Mouse (Mus musculus): ENCODE results near the gene Ankrd53. TPM values are rescaled to one million over a fixed set of nuclear protein-coding genes. Genes with fewer than 3 reads are reported as not detected.
"Not testable (repeated sequence)": the region's sequence is repeated elsewhere in the genome, so short reads cannot be mapped to it uniquely, and the experiment has no call there.

Gene Ankrd53
- total RNA-seq, 2 experiments from 2014 or later, result 0.15 TPM; not detected in 1

DNA sequence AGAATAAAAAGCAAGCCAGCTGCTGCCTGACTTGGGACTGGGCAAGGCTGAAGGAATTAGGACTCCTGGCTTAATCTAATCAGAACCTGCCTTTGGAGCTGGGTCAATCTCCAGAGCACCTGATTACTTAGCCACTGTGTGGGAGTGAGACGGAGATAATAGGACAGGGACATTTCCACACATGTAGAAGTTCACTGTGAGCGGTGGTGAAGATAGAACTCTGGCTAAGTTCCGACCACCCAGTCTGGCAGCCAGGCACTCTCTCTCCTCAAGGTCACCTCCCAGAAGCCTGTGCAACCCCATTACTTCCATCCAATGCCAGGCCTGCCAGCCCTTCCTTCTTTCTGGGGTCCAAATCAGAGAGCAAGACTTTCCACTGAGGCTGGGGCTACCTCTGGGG, 4.5 kb downstream of the Ankrd53 start:
- DNase-seq, result no peak

DNA sequence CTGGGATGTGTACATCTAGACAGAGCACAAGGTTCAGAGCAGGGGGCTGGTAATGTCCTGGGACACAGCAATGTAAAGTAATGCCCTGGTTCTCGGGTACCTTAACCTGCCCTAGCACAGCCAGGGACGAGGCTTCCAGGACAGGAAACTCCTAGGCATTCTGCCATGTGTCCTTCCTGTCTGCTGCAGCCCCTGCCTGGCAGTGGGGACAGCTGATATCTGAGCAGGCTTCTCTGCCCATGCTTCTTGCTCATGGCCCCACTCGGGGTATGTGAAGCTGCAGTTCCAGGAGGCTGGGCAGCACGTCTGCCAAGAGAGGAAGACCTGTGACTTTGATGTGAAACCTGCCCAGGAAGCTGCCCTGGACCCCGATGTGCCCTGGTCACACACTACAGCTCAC, 6.0 kb downstream of the Ankrd53 start:
- DNase-seq, result no peak

GRCm38 (mm10) chr6:83774126-83774525, 11.7 kb downstream of the Ankrd53 start:
- no peak for DNase-seq

DNA sequence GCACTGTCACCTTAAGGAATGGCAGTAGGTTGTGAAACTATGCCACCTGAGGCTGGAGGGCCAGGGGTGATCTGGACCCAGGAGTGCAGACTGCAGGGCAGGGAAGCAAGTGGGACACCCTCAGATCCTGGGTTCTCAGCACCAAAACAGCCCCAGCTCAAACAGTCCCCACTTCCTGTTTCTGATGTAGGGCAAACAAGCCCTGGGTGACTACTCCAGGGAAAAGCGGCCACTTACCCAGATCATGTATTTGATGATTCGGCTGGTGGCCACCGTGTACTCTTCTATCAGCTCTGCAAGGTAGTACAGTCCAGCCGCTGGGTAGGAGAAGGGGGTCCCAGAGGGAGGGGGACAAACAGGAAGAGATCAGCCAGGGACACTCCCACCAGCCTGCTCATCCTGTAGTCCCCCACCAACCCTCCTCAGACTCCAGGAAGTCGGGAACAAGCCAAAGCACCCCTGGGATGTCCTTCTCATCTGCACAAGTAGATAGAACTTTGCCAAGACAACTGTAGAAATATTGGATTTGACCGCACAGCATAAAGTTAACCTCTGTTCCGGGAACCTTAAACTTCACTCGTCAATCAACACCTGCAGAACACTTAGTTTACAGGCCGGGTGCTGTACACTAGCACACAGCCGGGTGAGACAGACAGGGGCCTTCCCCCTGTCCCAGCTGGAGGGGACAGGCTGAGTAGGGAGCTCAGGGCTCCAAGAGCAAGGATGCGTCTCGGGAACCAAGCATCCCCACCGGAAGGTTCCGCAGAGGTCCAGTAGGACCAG, 12.5 kb downstream of the Ankrd53 start:
- peak; percentile 28 for DNase-seq

DNA sequence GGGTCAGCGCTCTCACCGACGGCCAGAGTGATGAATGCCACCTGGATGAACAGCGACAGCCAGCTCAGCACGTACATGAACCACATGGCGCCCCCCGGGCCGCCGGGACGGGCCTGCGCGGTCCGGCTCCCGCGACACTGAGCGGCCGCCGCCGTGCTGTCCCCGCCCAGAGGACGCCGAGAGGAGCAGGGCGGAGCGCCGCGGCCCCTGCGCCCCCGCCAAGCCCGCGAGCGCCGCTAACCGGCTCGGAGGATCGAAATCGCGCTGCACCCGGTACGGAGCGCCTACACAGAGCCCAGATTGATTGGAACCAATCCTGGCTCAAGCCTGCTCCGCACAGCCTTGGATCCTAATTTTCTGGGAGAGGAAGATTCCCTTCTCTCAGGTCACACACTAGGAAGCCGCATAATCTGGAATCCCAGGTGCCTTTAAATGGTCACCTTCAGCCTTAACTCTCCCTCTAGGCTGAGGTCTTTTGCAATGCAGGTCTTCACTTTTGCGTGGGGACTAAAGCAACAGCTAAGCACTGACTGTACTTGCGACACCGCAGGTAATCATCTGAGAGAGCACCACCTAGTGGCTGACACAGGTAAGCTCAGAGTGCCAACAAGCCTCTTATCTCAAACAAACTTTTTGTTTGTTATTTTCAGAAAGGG, 13.3 kb downstream of the Ankrd53 start, which contains the start of gene Tex261:
Gene Tex261 (minus strand): TSS at position 176 of the 656 bp plus-strand sequence.
- DNase-seq, result peak; percentile 97

DNA sequence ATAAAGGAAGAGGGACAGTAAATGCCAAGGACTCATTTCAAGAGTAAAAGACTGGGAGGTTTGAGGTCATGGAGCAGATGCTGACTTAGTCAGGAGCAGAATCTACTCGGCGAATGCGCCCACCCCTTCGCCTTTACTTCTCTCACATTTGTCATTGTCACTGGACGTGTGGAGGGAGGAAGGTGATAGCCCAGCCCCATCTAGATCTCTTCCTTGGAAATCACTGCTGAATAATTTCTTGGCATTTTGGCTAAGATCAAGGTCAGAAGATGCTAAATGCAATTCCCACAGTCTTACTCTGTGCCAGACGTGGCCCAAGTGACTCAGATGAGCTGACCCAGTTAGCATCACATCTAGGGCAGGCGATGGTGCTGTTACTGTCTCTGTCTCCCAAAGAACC, 15.9 kb downstream of the Ankrd53 start:
- peak; percentile 51 for DNase-seq

- peak; percentile 71 for DNase-seq
Observed at GRCm38 (mm10) chr6:83779026-83779425, 16.6 kb downstream of the Ankrd53 start.

DNA sequence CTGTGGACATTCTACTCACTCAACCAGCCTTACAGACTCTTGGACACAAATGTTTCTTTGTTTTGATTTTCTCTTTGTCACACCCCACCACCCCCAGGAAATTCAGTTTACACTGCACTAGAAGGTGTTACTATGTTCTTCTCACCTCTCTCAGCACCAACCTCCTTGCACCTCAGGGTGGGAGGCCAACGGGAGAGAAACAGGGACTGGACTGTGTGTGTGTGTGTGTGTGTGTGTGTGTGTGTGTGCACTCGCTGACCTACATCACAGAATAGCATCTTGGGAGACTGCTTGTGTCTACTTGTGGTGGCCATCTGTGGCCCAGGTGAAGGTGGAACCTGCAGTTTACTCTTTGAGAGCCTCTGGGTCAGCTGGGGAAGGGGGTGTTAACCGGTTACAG, 24.0 kb downstream of the Ankrd53 start:
- no peak for DNase-seq

GRCm38 (mm10) chr6:83788554-83788953, 26.1 kb downstream of the Ankrd53 start:
- DNase-seq, result no peak

DNA sequence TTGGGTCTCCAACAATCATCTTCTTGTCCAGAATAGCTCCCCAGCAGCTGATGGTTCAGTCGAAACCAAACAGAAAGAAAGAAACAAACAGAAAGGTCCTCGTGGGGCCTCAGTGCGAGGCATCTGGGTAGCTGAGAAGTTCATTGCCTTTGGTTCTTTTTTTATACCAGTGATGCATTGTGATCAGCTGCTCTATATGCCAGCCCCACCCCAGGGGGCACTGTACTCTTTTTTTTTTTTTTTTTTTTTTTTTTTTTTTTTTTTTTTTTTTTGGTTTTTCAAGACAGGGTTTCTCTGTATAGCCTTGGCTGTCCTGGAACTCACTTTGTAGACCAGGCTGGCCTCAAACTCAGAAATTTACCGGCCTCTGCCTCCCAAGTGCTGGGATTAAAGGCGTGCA, 28.1 kb downstream of the Ankrd53 start:
- not testable (repeated sequence) for DNase-seq

- peak; percentile 29 for DNase-seq
Observed at GRCm38 (mm10) chr6:83791251-83791890, 28.9 kb downstream of the Ankrd53 start.

GRCm38 (mm10) chr6:83794760-83795296, 32.4 kb downstream of the Ankrd53 start, which contains the start of gene Nagk:
Gene Nagk, plus strand, starts transcription at chr6:83794982.
- peak; percentile 95 for DNase-seq

DNA sequence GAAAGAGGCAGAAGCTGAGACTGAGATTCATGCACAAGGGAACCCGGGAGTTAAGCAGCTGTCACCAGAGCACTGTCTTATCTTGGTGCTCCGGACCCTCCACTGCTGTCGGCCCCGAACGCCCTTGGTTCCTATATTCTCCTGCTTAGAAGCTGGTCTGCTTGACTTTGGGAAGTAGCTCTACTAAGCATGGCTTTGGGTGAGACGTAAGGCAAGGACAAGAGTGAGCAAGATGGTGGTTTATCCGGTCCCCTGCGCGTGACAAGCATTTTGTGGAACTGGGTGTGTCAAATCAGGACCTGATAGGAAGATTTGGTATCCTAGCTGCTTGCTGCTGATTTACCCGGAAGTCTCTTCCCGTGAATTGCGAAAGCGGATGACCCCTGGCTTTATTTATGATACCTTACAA, 33.1 kb downstream of the Ankrd53 start:
- DNase-seq, result peak; percentile 42

- DNase-seq, result no peak
Observed at GRCm38 (mm10) chr6:83796686-83797085, 34.2 kb downstream of the Ankrd53 start.

DNA sequence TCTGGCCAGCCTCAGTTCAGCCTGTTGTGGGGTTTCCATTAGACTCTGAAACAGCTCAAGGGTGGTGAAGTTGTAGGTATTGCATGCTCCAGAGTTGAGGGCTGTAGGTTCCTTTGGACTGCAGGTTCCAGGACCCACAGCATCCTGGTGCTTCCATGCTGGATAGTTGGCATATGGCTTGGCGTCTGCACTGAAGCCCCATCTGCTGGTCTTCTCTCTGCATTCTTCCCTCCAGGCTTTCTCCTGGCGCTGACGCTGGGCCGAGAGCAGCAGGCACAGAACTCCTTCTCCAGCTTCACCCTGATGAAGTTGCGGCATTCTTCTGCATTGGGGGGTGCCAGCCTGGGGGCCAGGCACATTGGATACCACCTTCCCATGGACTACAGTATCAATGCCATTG, 39.6 kb downstream of the Ankrd53 start:
- no peak for DNase-seq

DNA sequence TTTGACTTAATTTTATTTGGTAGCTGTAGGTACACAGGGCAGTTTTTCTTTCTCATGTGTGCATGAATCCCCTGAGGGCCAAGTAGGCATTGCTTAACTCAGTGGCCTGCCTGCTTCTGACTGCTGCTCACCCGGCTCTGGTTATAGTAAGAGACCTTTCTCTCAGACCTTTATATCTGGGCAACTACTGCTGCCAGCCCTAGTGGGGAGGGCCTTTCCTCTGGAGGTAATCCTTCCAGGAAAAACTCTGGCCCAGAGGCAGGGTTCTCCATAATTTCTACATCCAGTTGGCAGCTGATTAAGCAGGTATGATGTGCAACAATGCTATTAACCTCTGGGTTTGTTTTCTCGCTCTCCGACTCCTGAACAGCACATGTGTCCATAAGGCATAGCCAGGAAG, 40.4 kb downstream of the Ankrd53 start:
- DNase-seq, result peak; percentile 50

- no peak for DNase-seq
Observed at GRCm38 (mm10) chr6:83815801-83816200, 53.4 kb downstream of the Ankrd53 start.

Other genes with a start within 250 kb of the Ankrd53 start
- 1 to 10 TPM; 3.2 to 5.6 TPM for gene Actg2, start 226.4 kb upstream of the Ankrd53 start, total RNA-seq (2021)
- 10 to 100 TPM; 18.3 to 23.4 TPM for gene Stambp, start 189.9 kb upstream of the Ankrd53 start, total RNA-seq (2021)
- 10 to 100 TPM in 1 of 2 experiments, 1 to 10 TPM in 1; 6.5 to 17.5 TPM for gene Clec4f, start 106.5 kb upstream of the Ankrd53 start, total RNA-seq (2021)
- under 1 TPM; 0.39 to 0.45 TPM for gene Cd207, start 84.8 kb upstream of the Ankrd53 start, total RNA-seq (2021)
- gene Vax2, start 51.4 kb upstream of the Ankrd53 start, total RNA-seq (2021), result not detected
- not detected for gene Atp6v1b1, start 19.7 kb upstream of the Ankrd53 start, total RNA-seq (2021)
- 10 to 100 TPM; 89.1 to 93.1 TPM for gene Tex261, start 13.2 kb downstream of the Ankrd53 start, total RNA-seq (2021)
- 10 to 100 TPM; 38.8 to 42.8 TPM for gene Nagk, start 32.3 kb downstream of the Ankrd53 start, total RNA-seq (2021)
- gene Paip2b, start 69.1 kb downstream of the Ankrd53 start, total RNA-seq (2021), result 10 to 100 TPM; 24.8 to 25.4 TPM
- 10 to 100 TPM; 69.6 to 82.5 TPM for gene Zfp638, start 104.5 kb downstream of the Ankrd53 start, total RNA-seq (2021)
- 10 to 100 TPM; 35.0 to 51.6 TPM for gene Dysf, start 245.9 kb downstream of the Ankrd53 start, total RNA-seq (2021)

Data from adrenal gland, postnatal 10 days (tissue).